Mouse (Mus musculus) megakaryocyte, embryonic 14.5 days (primary cell): ENCODE results near the gene Eci1.

Source experiments
- FLI1 ChIP-seq: IDR thresholded peaks from 2 replicates; pipeline ENCODE4 v1.6.1; 2012; ENCODE audit warnings: low read length, inconsistent platforms, mixed read lengths
- GATA1 ChIP-seq: IDR thresholded peaks from 3 replicates; pipeline ENCODE4 v1.6.1; 2012; ENCODE audit warnings: mixed read lengths, low read length, inconsistent platforms, borderline replicate concordance

DNA sequence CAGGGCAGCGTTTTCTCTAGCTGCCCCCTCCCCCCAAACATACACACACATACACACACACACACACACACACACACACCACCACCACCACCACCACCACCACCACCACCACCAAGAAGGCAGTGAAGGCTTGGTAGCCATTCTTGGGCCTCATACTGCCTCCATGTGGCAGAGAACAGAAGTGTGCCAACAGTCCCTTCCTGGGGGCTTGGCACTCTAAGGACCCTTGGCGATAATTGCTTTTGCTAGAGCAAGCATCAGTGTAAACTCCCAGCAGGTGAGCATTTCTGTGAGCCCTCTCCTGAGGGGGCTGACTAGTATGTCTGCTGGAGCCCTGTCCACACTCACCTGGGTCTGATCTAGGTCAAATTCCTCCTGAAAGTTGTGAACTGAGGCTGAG is 14.7 kb downstream of the Eci1 start:
- TF ChIP-seq GATA1: no peak
- TF ChIP-seq FLI1: no peak
